ENCODE assay signal across 15 mouse cellular contexts in the genomic region with DNA sequence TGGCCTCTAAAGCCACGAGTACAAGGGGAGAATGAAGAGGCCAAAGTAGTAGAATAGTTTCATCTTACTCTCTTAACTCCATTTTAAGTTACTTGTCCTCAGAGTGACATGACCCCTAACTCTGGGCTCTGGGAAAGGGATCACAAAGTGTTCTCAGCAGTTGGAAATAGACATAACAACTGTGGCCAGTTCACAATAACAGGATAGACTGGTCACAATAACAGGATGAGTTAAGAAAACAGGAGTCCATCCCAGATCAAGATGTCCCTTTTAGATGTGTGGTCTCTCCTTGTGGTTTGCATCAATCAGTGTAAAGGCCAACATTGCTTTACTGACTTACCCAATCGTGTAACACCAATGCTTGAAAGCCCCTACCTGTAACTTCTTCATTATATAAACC.
"Had no signal": no experiment of that assay in that cellular context is flagged by ENCODE, and none has a peak within 500 bp of the region (broad histone marks: within the 10 kb centered on the region; RNA-seq: fewer than 3 reads in every experiment).

No protein-coding gene starts in this region.

- H3K4me3 ChIP-seq: limb, embryonic 12.5 days; limb, embryonic 15.5 days; liver, embryonic 13.5 days had no signal

- H3K4me2 ChIP-seq: limb, embryonic 12.5 days; limb, embryonic 15.5 days; liver, embryonic 13.5 days; midbrain, embryonic 11.5 days had no signal

- DNase-seq: kidney, adult 18-20 months; left cerebral cortex, postnatal 4 days; liver, embryonic 13.5 days; lung, adult 2 months; lung, postnatal 14 days; lung, postnatal 4 days; midbrain, embryonic 14.5 days; retina, postnatal 1 day; right cerebral cortex, postnatal 25 days; thymus, adult 18-20 months; thymus, postnatal 36 days had no signal

- ATAC-seq: intestine, embryonic 16.5 days had no signal

- H3K27ac ChIP-seq: limb, embryonic 12.5 days; limb, embryonic 15.5 days; liver, embryonic 13.5 days had no signal

- H3K9me3 ChIP-seq: limb, embryonic 12.5 days; limb, embryonic 15.5 days; liver, embryonic 13.5 days had no signal

- H3K9ac ChIP-seq: limb, embryonic 12.5 days; limb, embryonic 15.5 days; liver, embryonic 13.5 days had no signal

- H3K4me1 ChIP-seq: limb, embryonic 12.5 days; limb, embryonic 15.5 days; liver, embryonic 13.5 days had no signal

- H3K36me3 ChIP-seq: limb, embryonic 12.5 days; limb, embryonic 15.5 days; liver, embryonic 13.5 days had no signal

- H3K27me3 ChIP-seq: limb, embryonic 12.5 days; limb, embryonic 15.5 days; liver, embryonic 13.5 days had no signal
